Mouse (Mus musculus) B cell, adult (primary cell): ENCODE measurements around the gene Olfml3. TPM values are rescaled to one million over a fixed set of nuclear protein-coding genes. Genes with fewer than 3 reads are reported as not detected.

Experiments
- total RNA-seq: library from RNA; stranded (reverse); gene quantifications from 4 replicates; pipeline ENCODE4 v1.2.4, GENCODE M21; 2023; ENCODE audit not compliant: inconsistent age

Olfml3 gene
- total RNA-seq: 1.2 to 2.2 TPM (median 1.5 TPM) in 4 replicates

GRCm38 (mm10) chr3:103737778-103738571, at the start of gene Olfml3:
TSS of gene Olfml3 (minus strand) at chr3:103738001.

GRCm38 (mm10) chr3:103739329-103739728, 1.5 kb upstream of the Olfml3 start, which contains the start of gene Gm10964:
TSS of gene Gm10964 (plus strand) at chr3:103739366.

Other genes with a start within 250 kb of the Olfml3 start
- gene Syt6, start 162.8 kb downstream of the Olfml3 start, total RNA-seq: not detected in 4 replicates
- gene Atg4a-ps, start 91.9 kb downstream of the Olfml3 start, total RNA-seq: 1.7 to 2.8 TPM (median 2.0 TPM) in 4 replicates
- gene Gm10964, start 1.4 kb upstream of the Olfml3 start, total RNA-seq: not detected in 4 replicates
- 194 to 217 TPM (median 210 TPM) in 4 replicates for gene Hipk1, start 53.6 kb upstream of the Olfml3 start, total RNA-seq
- gene Dclre1b, start 71.4 kb upstream of the Olfml3 start, total RNA-seq: 19.0 to 27.0 TPM (median 24.3 TPM) in 4 replicates
- 24.1 to 27.3 TPM (median 26.1 TPM) in 4 replicates for gene Ap4b1, start 71.5 kb upstream of the Olfml3 start, total RNA-seq
- gene Gm43064, start 71.6 kb upstream of the Olfml3 start, total RNA-seq: 0.54 to 2.0 TPM (median 0.58 TPM) in 3 of 4 replicates, not detected in the other
- gene Bcl2l15, start 94.6 kb upstream of the Olfml3 start, total RNA-seq: 0.48 to 2.0 TPM (median 1.2 TPM) in 3 of 4 replicates, not detected in the other
- gene Ptpn22, start 121.8 kb upstream of the Olfml3 start, total RNA-seq: 121 to 169 TPM (median 142 TPM) in 4 replicates
- 44.0 to 51.5 TPM (median 49.9 TPM) in 4 replicates for gene Rsbn1, start 176.1 kb upstream of the Olfml3 start, total RNA-seq
- gene Phtf1, start 230.1 kb upstream of the Olfml3 start, total RNA-seq: 22.0 to 28.4 TPM (median 23.6 TPM) in 4 replicates